Mouse (Mus musculus) cerebellum, adult 2 months (tissue): Measurements from ENCODE around the gene Otud7a.

ENCODE experiments used
- CTCF ChIP-seq: fragments of 200-500 bp; IDR thresholded peaks from 2 replicates; pipeline ENCODE4 v1.5.1; 2011; ENCODE audit warnings: low read depth, mild to moderate bottlenecking, control low read depth, low read length, moderate library complexity, borderline replicate concordance; ENCODE audit not compliant: insufficient read depth
- POLR2A ChIP-seq: fragments of 200-500 bp; IDR thresholded peaks from 2 replicates; pipeline ENCODE4 v1.6.1; 2011; ENCODE audit warnings: low read length, control low read depth, borderline replicate concordance; ENCODE audit not compliant: insufficient read depth

DNA sequence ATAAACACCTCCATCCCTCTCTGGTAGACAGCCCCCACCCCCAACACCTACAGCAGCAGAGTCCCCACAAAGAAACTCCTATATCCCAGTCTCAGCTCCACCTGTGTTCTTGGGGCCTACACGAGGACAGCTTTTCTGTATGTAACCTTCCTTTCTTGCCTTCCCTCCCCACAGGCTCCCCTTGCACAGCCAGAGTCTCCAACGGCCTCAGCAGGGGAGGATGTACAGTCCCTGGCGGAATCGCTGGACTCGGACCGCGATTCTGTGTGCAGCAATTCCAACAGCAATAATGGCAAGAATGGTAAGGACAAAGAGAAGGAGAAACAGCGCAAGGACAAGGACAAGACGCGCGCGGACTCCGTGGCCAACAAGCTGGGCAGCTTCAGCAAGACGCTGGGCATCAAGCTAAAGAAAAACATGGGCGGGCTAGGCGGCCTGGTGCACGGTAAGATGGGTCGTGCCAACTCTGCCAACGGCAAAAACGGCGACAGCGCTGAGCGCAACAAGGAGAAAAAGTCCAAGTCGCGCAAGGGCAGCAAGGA is 312.7 kb downstream of the Otud7a start:
- TF ChIP-seq CTCF = no peak
- no peak for TF ChIP-seq POLR2A
